Mouse (Mus musculus): ENCODE measurements at regions not wholly inside any gene's neighbourhood (a gene's known extent, or its start where the extent isn't known, plus 50 kb on each side); places are given as distances from the start of the nearest gene placed in this dataset.

- H3K36me3 ChIP-seq: no peaks in the 10 kb centered on the region
- WGBS: 85% methylated on average over 6 of the region's 6 CpGs
- no peak for ATAC-seq (ENCODE audit: low FRiP score)
Measured at GRCm38 (mm10) chr2:146565693-146566092, 53.5 kb upstream of the Ralgapa2 start.

GRCm38 (mm10) chr2:146568171-146568842, 56.2 kb upstream of the Ralgapa2 start:
- H3K4me1 ChIP-seq (replicated peaks): no peaks in the 10 kb centered on the region
- no peaks in the 10 kb centered on the region for H3K9me3 ChIP-seq
- WGBS: 90% methylated on average over 11 of the region's 11 CpGs
- no peak overlapping the region for H3K27ac ChIP-seq
- no peak overlapping the region for H3K4me2 ChIP-seq
- no peak overlapping the region for H3K4me3 ChIP-seq
- no peak for ATAC-seq (ENCODE audit: low FRiP score)
- no peaks in the 10 kb centered on the region for H3K27me3 ChIP-seq
- H3K9ac ChIP-seq: no peak overlapping the region
- H3K36me3 ChIP-seq: no peaks in the 10 kb centered on the region

More at GRCm38 (mm10) chr2:146565693-146566092, 53.5 kb upstream of the Ralgapa2 start:
- Histone ChIP-seq H3K9me3 (no peaks in the 10 kb centered on the region), H3K4me2 (no peak overlapping the region), H3K27ac (no peak overlapping the region), H3K9ac (no peak overlapping the region), H3K27me3 (no peaks in the 10 kb centered on the region), H3K4me1 (replicated peaks) (no peaks in the 10 kb centered on the region), H3K4me3 (no peak overlapping the region)

- Histone ChIP-seq H3K4me3 (no peak overlapping the region), H3K4me1 (replicated peaks) (no peaks in the 10 kb centered on the region), H3K27me3 (no peaks in the 10 kb centered on the region), H3K9me3 (no peaks in the 10 kb centered on the region), H3K4me2 (no peak overlapping the region), H3K27ac (no peak overlapping the region), H3K36me3 (no peaks in the 10 kb centered on the region), H3K9ac (no peak overlapping the region)
- WGBS: 93% methylated on average over 11 of the region's 11 CpGs
- ATAC-seq (ENCODE audit: low FRiP score): no peak
Measured at GRCm38 (mm10) chr2:146571036-146571435, 58.9 kb upstream of the Ralgapa2 start.

- Histone ChIP-seq H3K27ac (no peak overlapping the region), H3K9me3 (no peaks in the 10 kb centered on the region), H3K4me3 (no peak overlapping the region), H3K36me3 (no peaks in the 10 kb centered on the region), H3K27me3 (no peaks in the 10 kb centered on the region), H3K9ac (no peak overlapping the region), H3K4me2 (no peak overlapping the region), H3K4me1 (replicated peaks) (no peaks in the 10 kb centered on the region)
- ATAC-seq (ENCODE audit: low FRiP score): no peak
- WGBS: 95% methylated on average over 9 of the region's 9 CpGs
Measured at GRCm38 (mm10) chr2:146571857-146572256, 59.7 kb upstream of the Ralgapa2 start.

GRCm38 (mm10) chr2:146575610-146576297, 63.6 kb upstream of the Ralgapa2 start:
- no peak for ATAC-seq (ENCODE audit: low FRiP score)
- no peaks in the 10 kb centered on the region for H3K4me1 ChIP-seq (replicated peaks)
- WGBS: 74% methylated on average over 3 of the region's 3 CpGs
- no peaks in the 10 kb centered on the region for H3K27me3 ChIP-seq
- H3K4me3 ChIP-seq: no peak overlapping the region
- H3K36me3 ChIP-seq: no peaks in the 10 kb centered on the region
- no peak overlapping the region for H3K4me2 ChIP-seq
- H3K9ac ChIP-seq: no peak overlapping the region
- no peak overlapping the region for H3K27ac ChIP-seq
- no peaks in the 10 kb centered on the region for H3K9me3 ChIP-seq

- WGBS: 73% methylated on average over 4 of the region's 4 CpGs
- ATAC-seq (ENCODE audit: low FRiP score): no peak
Measured at GRCm38 (mm10) chr2:146576298-146576905, 64.3 kb upstream of the Ralgapa2 start.

GRCm38 (mm10) chr2:146577096-146577495, 65.0 kb upstream of the Ralgapa2 start:
- no peak for ATAC-seq (ENCODE audit: low FRiP score)

More at GRCm38 (mm10) chr2:146576298-146576905, 64.3 kb upstream of the Ralgapa2 start:
- H3K27ac ChIP-seq: no peak overlapping the region
- H3K9me3 ChIP-seq: no peaks in the 10 kb centered on the region
- H3K36me3 ChIP-seq: no peaks in the 10 kb centered on the region
- no peak overlapping the region for H3K9ac ChIP-seq
- H3K4me3 ChIP-seq: no peak overlapping the region
- no peaks in the 10 kb centered on the region for H3K4me1 ChIP-seq (replicated peaks)
- H3K4me2 ChIP-seq: no peak overlapping the region
- no peaks in the 10 kb centered on the region for H3K27me3 ChIP-seq

GRCm38 (mm10) chr2:146581220-146581619, 69.1 kb upstream of the Ralgapa2 start:
- no peak for ATAC-seq (ENCODE audit: low FRiP score)
- no peak overlapping the region for H3K4me3 ChIP-seq
- H3K4me1 ChIP-seq (replicated peaks): no peaks in the 10 kb centered on the region
- no peak overlapping the region for H3K4me2 ChIP-seq
- H3K27ac ChIP-seq: no peak overlapping the region
- H3K36me3 ChIP-seq: no peaks in the 10 kb centered on the region
- no peaks in the 10 kb centered on the region for H3K9me3 ChIP-seq
- H3K9ac ChIP-seq: no peak overlapping the region
- 88% methylated on average over 3 of the region's 3 CpGs for WGBS
- H3K27me3 ChIP-seq: no peaks in the 10 kb centered on the region

More at GRCm38 (mm10) chr2:146577096-146577495, 65.0 kb upstream of the Ralgapa2 start:
- Histone ChIP-seq H3K36me3 (no peaks in the 10 kb centered on the region), H3K9me3 (no peaks in the 10 kb centered on the region), H3K4me2 (no peak overlapping the region), H3K4me1 (replicated peaks) (no peaks in the 10 kb centered on the region), H3K27ac (no peak overlapping the region), H3K9ac (no peak overlapping the region), H3K27me3 (no peaks in the 10 kb centered on the region), H3K4me3 (no peak overlapping the region)
- 78% methylated on average over 3 of the region's 3 CpGs for WGBS

- Histone ChIP-seq H3K4me1 (replicated peaks) (no peaks in the 10 kb centered on the region), H3K27me3 (no peaks in the 10 kb centered on the region), H3K4me2 (no peak overlapping the region), H3K9me3 (no peaks in the 10 kb centered on the region), H3K27ac (no peak overlapping the region), H3K36me3 (no peaks in the 10 kb centered on the region), H3K4me3 (no peak overlapping the region), H3K9ac (no peak overlapping the region)
- no peak for ATAC-seq (ENCODE audit: low FRiP score)
Measured at GRCm38 (mm10) chr2:146583807-146584388, 71.8 kb upstream of the Ralgapa2 start.

GRCm38 (mm10) chr2:146586381-146586780, 74.2 kb upstream of the Ralgapa2 start:
- no peaks in the 10 kb centered on the region for H3K4me1 ChIP-seq (replicated peaks)
- H3K27me3 ChIP-seq: no peaks in the 10 kb centered on the region
- ATAC-seq (ENCODE audit: low FRiP score): no peak

GRCm38 (mm10) chr2:146586981-146587380, 74.8 kb upstream of the Ralgapa2 start:
- Histone ChIP-seq H3K27me3 (no peaks in the 10 kb centered on the region), H3K9me3 (no peaks in the 10 kb centered on the region), H3K4me1 (replicated peaks) (no peaks in the 10 kb centered on the region), H3K27ac (no peak overlapping the region), H3K9ac (no peak overlapping the region), H3K36me3 (no peaks in the 10 kb centered on the region), H3K4me3 (no peak overlapping the region), H3K4me2 (no peak overlapping the region)
- 63% methylated on average over 3 of the region's 3 CpGs for WGBS
- no peak for ATAC-seq (ENCODE audit: low FRiP score)

More at GRCm38 (mm10) chr2:146586381-146586780, 74.2 kb upstream of the Ralgapa2 start:
- Histone ChIP-seq H3K4me3 (no peak overlapping the region), H3K9me3 (no peaks in the 10 kb centered on the region), H3K9ac (no peak overlapping the region), H3K36me3 (no peaks in the 10 kb centered on the region), H3K27ac (no peak overlapping the region), H3K4me2 (no peak overlapping the region)
- 98% methylated on average over 1 of the region's 1 CpGs for WGBS

- 87% methylated on average over 3 of the region's 3 CpGs for WGBS
- no peaks in the 10 kb centered on the region for H3K27me3 ChIP-seq
- no peak for ATAC-seq (ENCODE audit: low FRiP score)
- H3K4me2 ChIP-seq: no peak overlapping the region
- no peak overlapping the region for H3K9ac ChIP-seq
- no peaks in the 10 kb centered on the region for H3K4me1 ChIP-seq (replicated peaks)
- H3K4me3 ChIP-seq: no peak overlapping the region
- H3K27ac ChIP-seq: no peak overlapping the region
- no peaks in the 10 kb centered on the region for H3K36me3 ChIP-seq
- no peaks in the 10 kb centered on the region for H3K9me3 ChIP-seq
Measured at GRCm38 (mm10) chr2:146589860-146590259, 77.7 kb upstream of the Ralgapa2 start.

All from hindbrain, embryonic 13.5 days (tissue).